Mouse (Mus musculus) cerebellum, postnatal 14 days (tissue): ENCODE results near the gene Slc7a8.

ENCODE experiments used
- DNase-seq, 2 experiments: peaks; one replicate each; pipeline ENCODE4 v3.0.0; 2021; ENCODE audit warnings: mixed read lengths in 2 of 2

Slc7a8 gene

GRCm38 (mm10) chr14:54698733-54699132 lies 83.0 kb downstream of the Slc7a8 start, which contains the start of gene Gm29776:
TSS of gene Gm29776 (minus strand) at chr14:54698833.
- no peak for DNase-seq

GRCm38 (mm10) chr14:54696752-54697151 lies 85.0 kb downstream of the Slc7a8 start:
- DNase-seq = no peak

DNA sequence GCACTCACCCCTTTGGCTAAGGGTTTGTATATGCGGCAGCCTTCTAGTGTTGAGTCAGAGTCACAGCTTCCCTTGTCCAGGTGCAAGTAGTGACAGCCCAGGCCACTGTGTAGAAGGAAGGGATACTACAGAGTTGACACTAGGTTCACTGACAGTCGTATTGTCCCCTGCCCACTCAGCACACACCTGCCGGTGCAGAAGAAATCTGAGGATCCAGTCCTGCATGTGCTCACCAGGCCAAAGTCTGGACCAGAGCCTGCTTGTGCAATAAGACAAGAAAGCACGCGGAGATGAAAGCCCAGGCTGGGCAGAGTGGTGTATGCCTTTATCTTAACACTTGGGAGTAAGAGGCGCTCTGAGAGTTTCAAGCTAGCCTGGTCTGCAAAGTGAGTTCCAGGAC lies 86.7 kb downstream of the Slc7a8 start:
- DNase-seq = no peak

DNA sequence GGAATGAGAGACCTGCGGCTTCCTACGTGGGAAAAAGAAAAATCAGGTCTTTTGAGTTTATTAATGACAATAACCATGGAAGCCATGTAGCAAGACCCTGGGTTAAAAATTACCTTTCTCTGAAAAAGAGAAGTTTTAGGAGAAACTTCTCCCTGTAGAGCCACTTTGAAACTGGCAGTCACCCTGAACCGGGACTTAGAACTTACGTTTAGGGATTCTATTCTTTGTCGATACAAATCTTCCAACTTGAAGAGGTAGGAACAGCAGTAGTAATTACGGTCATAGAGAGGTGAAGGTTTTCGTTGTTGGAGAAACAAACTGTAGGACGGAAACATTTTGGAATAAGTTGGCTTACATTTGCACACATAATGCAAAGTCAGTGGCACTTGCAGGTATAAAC lies 94.5 kb downstream of the Slc7a8 start:
- DNase-seq = no peak

DNA sequence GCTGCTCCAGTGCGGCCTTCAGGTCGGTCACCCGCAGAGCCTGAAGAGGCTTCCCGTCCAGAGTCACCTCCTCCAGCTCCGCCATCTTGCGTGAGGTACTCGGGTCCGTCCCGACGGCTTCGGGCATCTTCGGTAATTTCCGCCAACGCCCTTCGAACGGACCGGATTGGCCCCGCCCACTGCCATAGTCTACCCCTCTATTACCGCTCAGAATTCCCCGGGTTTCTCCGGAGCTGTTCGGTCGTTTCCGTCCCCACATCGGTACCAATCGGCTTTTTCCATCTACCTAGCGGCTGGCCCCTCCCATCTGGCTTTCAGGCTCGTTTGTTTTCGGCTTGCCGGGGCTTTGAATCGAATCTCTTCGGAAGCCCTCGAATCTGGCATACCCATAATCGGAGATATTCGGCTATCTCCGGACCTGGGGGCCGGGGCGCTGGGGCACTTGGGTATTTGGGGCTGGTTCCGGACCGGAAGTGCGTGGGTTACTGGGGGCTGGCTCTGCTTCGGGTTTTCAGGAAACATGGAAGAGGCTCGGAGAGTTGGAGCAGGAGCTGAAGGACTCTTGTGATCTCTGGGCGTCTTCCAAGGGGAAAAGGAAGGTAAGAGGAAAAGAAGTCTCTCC lies 95.1 kb downstream of the Slc7a8 start, which contains the start of gene Acin1:
TSS of gene Acin1 (minus strand) at position 410 of the 622 bp plus-strand sequence.
- peak; percentile 100 for DNase-seq

DNA sequence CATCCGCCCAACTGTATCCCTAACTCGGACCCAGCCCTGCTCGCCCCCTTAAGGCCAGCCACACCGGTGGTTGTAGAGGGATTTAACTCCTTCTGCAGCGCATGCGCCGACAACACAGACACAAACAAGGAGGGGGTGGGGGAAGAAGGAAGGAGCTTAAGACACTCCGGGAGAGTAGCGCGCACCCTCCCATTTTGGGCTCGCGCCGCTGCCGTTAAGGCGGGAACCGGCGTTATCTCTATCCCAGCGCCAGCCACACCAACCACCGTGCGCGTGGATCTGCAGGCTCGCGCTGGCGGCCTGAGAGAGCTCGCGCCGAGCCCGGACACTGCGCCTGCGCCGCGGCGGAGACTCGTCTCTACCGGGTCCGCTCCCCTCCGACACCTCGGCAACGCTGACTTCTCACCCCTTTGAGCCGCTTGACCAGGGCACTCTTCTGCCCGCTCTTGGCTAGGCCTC lies 95.7 kb downstream of the Slc7a8 start, which contains the start of gene 1700123O20Rik:
TSS of gene 1700123O20Rik (plus strand) at position 154 of the 459 bp plus-strand sequence.
- peak in 1 of 2 experiments; percentile 85 for DNase-seq

DNA sequence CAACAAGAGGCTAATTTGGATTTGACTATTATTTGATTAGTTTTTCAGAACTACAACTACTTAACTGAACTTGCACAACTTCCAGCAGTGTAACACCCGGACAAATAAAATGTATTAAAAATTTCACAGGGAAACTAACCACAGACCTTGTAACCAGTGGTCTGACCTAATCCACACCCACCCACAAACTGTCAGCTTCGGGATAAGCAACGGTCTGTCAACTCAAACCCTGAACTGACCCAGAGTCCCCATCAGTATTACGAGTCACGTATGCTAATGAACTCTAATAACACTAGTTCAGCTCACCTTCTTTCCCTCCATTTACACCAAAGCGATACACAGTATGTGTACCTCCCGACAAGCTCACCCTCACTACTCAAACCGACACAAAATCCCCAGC lies 96.3 kb downstream of the Slc7a8 start:
- DNase-seq = no peak

GRCm38 (mm10) chr14:54682396-54682795 lies 99.3 kb downstream of the Slc7a8 start:
- no peak for DNase-seq

GRCm38 (mm10) chr14:54678657-54679304 lies 103.0 kb downstream of the Slc7a8 start:
- no peak for DNase-seq

- DNase-seq = no peak
Measured at GRCm38 (mm10) chr14:54676290-54676689, 105.5 kb downstream of the Slc7a8 start.

GRCm38 (mm10) chr14:54674317-54674716 lies 107.4 kb downstream of the Slc7a8 start:
- DNase-seq = no peak
